Mouse (Mus musculus) forebrain, embryonic 12.5 days (tissue): ENCODE data around the gene Vmn1r47. TPM values are rescaled to one million over a fixed set of nuclear protein-coding genes. Genes with fewer than 3 reads are reported as not detected.
"Not testable (repeated sequence)": the region's sequence is repeated elsewhere in the genome, so short reads cannot be mapped to it uniquely, and the experiment has no call there.

Source experiments
- ATAC-seq: fragments of 200-750 bp; cut with Nextera tagmentation; 2 replicates; pipeline ENCODE4 v1.8.0; 2017; ENCODE audit warnings: moderate TSS enrichment; ENCODE audit not compliant: low FRiP score
- H3K27ac ChIP-seq: fragments of 300-500 bp; sonication (generic); 2 replicates; pipeline ENCODE4 v1.5.1; 2016; ENCODE audit warnings: mild to moderate bottlenecking
- H3K27me3 ChIP-seq: fragments of 300-500 bp; sonication (generic); 2 replicates; pipeline ENCODE4 v1.6.1; 2016; ENCODE audit warnings: mild to moderate bottlenecking
- H3K36me3 ChIP-seq: fragments of 300-500 bp; sonication (generic); replicated peaks from 2 replicates; pipeline ENCODE4 v1.6.1; 2016; ENCODE audit warnings: mild to moderate bottlenecking
- H3K4me1 ChIP-seq: fragments of 300-500 bp; sonication (generic); 2 replicates; pipeline ENCODE4 v1.6.1; 2016
- H3K4me2 ChIP-seq: fragments of 300-500 bp; sonication (generic); 2 replicates; pipeline ENCODE4 v1.6.1; 2016; ENCODE audit warnings: mild to moderate bottlenecking, moderate library complexity
- H3K4me3 ChIP-seq: fragments of 300-500 bp; sonication (generic); replicated peaks from 2 replicates; pipeline ENCODE4 v1.5.1; 2016; ENCODE audit warnings: mild to moderate bottlenecking
- H3K9ac ChIP-seq: fragments of 300-500 bp; sonication (generic); 2 replicates; pipeline ENCODE4 v1.6.1; 2016; ENCODE audit warnings: mild to moderate bottlenecking
- H3K9me3 ChIP-seq: fragments of 300-500 bp; sonication (generic); 2 replicates; pipeline ENCODE4 v1.6.1; 2016
- whole genome bisulfite sequencing: fragments of 180-500 bp; shearing (Covaris S2); methylation state at CpG from one replicate; pipeline ENCODE4 v1.1.7; 2016; 5-methylcytosine and 5-hydroxymethylcytosine counted together
- polyA plus RNA-seq: library from polyadenylated mRNA; unstranded; fragments of >200 nt; fragmentation: Nextera tagmentation; extraction: Ambion mirVana; gene quantifications from 2 replicates; pipeline ENCODE4 v1.2.1, GENCODE M21; 2016

The Vmn1r47 gene
- polyA plus RNA-seq = not detected in 2 replicates

DNA sequence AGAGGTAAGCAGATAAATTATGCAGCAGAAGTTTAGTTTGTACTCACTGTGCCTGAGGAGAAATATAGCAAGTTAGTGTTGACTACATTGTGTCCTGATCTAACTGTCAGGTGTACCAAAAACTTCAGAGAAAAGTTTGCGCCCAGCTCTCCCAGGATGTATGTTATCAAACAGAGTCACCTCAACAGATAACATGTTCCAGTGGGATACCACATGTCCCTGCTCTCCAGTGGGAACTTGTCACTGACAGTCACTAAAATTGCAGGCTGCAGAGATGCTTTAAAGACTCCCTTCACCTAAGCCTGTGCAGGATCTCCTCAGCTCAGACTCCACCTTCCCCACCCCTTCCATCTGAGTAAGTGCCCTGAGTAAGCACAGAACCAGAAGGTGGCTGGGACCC lies at the start of gene Vmn1r47:
TSS of gene Vmn1r47 (plus strand) at position 301 of the 400 bp plus-strand sequence.
- not testable (repeated sequence) for H3K27ac ChIP-seq, H3K36me3 ChIP-seq, ATAC-seq, H3K4me1 ChIP-seq, H3K4me3 ChIP-seq, H3K27me3 ChIP-seq, H3K9ac ChIP-seq, H3K9me3 ChIP-seq, H3K4me2 ChIP-seq
- WGBS = 100% methylated on average over 1 of the region's 1 CpGs

GRCm38 (mm10) chr6:89966341-89966740 lies 49.6 kb upstream of the Vmn1r47 start:
- ATAC-seq = no peak

GRCm38 (mm10) chr6:89969013-89969412 lies 46.9 kb upstream of the Vmn1r47 start, which contains the start of gene Vmn1r46:
Gene Vmn1r46, plus strand, starts transcription at chr6:89969313.
- Histone ChIP-seq H3K27ac (no peak within 1 kb of the TSS), H3K36me3 (no peaks in the 10 kb centered on the region), H3K4me1 (no peaks in the 10 kb centered on the region), H3K4me2 (no peak within 1 kb of the TSS), H3K27me3 (no peaks in the 10 kb centered on the region), H3K9ac (no peak within 1 kb of the TSS), H3K4me3 (no peak within 1 kb of the TSS), H3K9me3 (peaks cover 27% of the 10 kb centered on the region)
- WGBS = 72% methylated on average over 2 of the region's 2 CpGs
- no peak for ATAC-seq

More at GRCm38 (mm10) chr6:89966341-89966740, 49.6 kb upstream of the Vmn1r47 start:
- Histone ChIP-seq H3K9me3 (peaks cover 22% of the 10 kb centered on the region), H3K9ac (no peak overlapping the region), H3K4me3 (no peak overlapping the region), H3K36me3 (no peaks in the 10 kb centered on the region), H3K4me2 (no peak overlapping the region), H3K4me1 (no peaks in the 10 kb centered on the region), H3K27ac (no peak overlapping the region), H3K27me3 (no peaks in the 10 kb centered on the region)

DNA sequence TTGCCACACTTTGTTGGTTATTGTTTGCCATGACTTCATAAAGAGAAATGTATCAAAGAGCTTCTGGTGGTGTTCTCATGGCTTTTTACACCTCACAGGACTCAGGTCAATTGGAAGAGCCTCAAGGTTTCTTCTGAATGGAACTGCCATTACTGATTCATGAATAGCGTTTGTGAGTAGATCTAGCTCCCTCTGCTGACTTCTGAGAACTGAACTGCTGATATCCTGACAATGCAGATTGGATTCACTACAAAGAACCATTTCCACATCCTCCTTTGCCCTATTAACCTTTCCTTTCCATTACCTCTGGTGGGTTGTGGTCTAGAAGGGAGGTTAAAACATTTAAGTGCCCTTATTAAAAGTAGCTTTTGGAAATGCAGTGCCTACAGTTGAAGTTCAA lies 30.0 kb upstream of the Vmn1r47 start:
- Histone ChIP-seq H3K9me3 (peaks cover 14% of the 10 kb centered on the region; the same call in 1 of the 2 replicates), H3K4me3 (no peak overlapping the region), H3K4me1 (no peaks in the 10 kb centered on the region), H3K4me2 (no peak overlapping the region), H3K36me3 (no peaks in the 10 kb centered on the region), H3K27ac (no peak overlapping the region), H3K9ac (no peak overlapping the region), H3K27me3 (no peaks in the 10 kb centered on the region)
- 19% methylated on average over 1 of the region's 1 CpGs for WGBS
- no peak for ATAC-seq

DNA sequence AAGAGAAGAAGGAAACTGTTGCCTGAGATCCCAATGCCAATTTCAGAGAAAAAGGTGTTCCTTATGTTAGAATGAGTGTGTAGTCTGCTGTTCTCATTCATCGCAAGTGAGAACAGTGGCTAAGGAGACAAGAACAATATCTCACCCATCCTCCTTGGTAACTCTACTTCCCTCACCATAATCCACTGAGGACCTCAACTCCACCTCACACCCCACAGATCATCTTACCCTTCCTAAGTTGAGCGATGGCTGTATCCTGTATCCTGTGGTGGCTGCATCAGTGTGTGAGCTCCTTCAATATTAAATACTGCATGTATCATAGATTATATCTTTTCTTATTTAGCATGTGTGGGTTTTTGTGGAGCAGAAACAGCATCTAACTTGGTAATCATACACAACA lies 20.8 kb downstream of the Vmn1r47 start, which contains the start of gene Vmn1r48:
TSS of gene Vmn1r48 (minus strand) at position 101 of the 400 bp plus-strand sequence.
- not testable (repeated sequence) for H3K4me2 ChIP-seq, H3K27me3 ChIP-seq, H3K4me1 ChIP-seq, H3K9me3 ChIP-seq, H3K4me3 ChIP-seq, H3K9ac ChIP-seq, ATAC-seq, H3K27ac ChIP-seq, H3K36me3 ChIP-seq
- WGBS = no CpG with 5 or more reads among the region's 2 CpGs

Other genes starting within 250 kb of the Vmn1r47 start
- gene Vmn1r42, start 139.7 kb upstream of the Vmn1r47 start, polyA plus RNA-seq = not detected in 2 replicates
- gene Vmn1r43, start 139.7 kb upstream of the Vmn1r47 start, polyA plus RNA-seq = not detected in 2 replicates
- not detected in 2 replicates for gene Vmn1r44, start 132.5 kb upstream of the Vmn1r47 start, polyA plus RNA-seq
- not detected in 2 replicates for gene Vmn1r45, start 75.5 kb upstream of the Vmn1r47 start, polyA plus RNA-seq
- gene Vmn1r46, start 46.8 kb upstream of the Vmn1r47 start, polyA plus RNA-seq = not detected in 2 replicates
- gene Vmn1r48, start 20.7 kb downstream of the Vmn1r47 start, polyA plus RNA-seq = not detected in 2 replicates
- gene Vmn1r49, start 62.4 kb downstream of the Vmn1r47 start, polyA plus RNA-seq = not detected in 2 replicates
- gene Vmn1r50, start 85.3 kb downstream of the Vmn1r47 start, polyA plus RNA-seq = not detected in 2 replicates
- gene Vmn1r51, start 106.4 kb downstream of the Vmn1r47 start, polyA plus RNA-seq = not detected in 2 replicates
- not detected in 2 replicates for gene Vmn1r52, start 158.7 kb downstream of the Vmn1r47 start, polyA plus RNA-seq
- gene V1ra8, start 186.6 kb downstream of the Vmn1r47 start, polyA plus RNA-seq = not detected in 2 replicates
- not detected in 2 replicates for gene Vmn1r53, start 208.3 kb downstream of the Vmn1r47 start, polyA plus RNA-seq
- not detected in 2 replicates for gene Vmn1r54, start 230.2 kb downstream of the Vmn1r47 start, polyA plus RNA-seq